ENCODE assay signal across 19 mouse cellular contexts in the genomic region with DNA sequence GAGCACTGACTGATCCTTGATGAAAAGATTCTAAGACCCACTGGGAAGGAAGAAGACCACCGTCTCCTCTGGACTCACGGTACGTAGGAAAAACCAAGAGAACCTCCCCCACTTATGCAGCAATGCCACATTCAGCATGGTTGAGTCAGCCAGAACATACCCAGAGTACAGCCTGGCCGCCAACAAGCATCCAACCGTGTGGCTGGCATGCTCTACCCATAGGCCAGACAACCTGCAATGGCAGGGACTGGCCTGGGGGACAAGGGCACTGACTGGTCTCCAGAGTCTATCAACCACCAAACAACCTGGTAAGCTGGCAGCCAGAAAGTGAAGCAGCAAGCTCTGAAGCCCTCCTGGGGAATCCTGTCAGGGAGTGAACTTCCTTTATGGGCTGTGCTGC. TPM values are rescaled to one million over a fixed set of nuclear protein-coding genes. Genes with fewer than 3 reads are reported as not detected.
"Had no signal": no experiment of that assay in that cellular context is flagged by ENCODE, and none has a peak within 500 bp of the region (broad histone marks: within the 10 kb centered on the region; RNA-seq: fewer than 3 reads in every experiment).

No protein-coding gene starts in this region.

- DNase-seq: lung, adult 18-20 months; lung, embryonic 14.5 days; lung, postnatal 10 days; lung, postnatal 4 days; retina, postnatal 1 day; right cerebral cortex, adult 18-20 months; right cerebral cortex, postnatal 25 days; right cerebral cortex, postnatal 4 days; spleen, adult 18-20 months; thymus, adult 18-20 months; thymus, postnatal 14 days; thymus, postnatal 4 days had no signal

- ATAC-seq: midbrain, embryonic 13.5 days; midbrain, embryonic 15.5 days had no signal

- H3K27ac ChIP-seq: midbrain, embryonic 10.5 days; midbrain, embryonic 13.5 days; midbrain, embryonic 15.5 days; neural tube, embryonic 13.5 days; neural tube, embryonic 15.5 days had no signal

- H3K27me3 ChIP-seq: midbrain, embryonic 13.5 days; midbrain, embryonic 15.5 days; neural tube, embryonic 13.5 days; neural tube, embryonic 15.5 days had no signal

- H3K4me3 ChIP-seq: midbrain, embryonic 10.5 days; midbrain, embryonic 13.5 days; midbrain, embryonic 15.5 days; myocyte; neural tube, embryonic 13.5 days; neural tube, embryonic 15.5 days had no signal

RNA-seq across cellular contexts. Expression of a gene that starts 41.7 kb away (rescaled TPM):
- polyA plus RNA-seq: lung, embryonic 14.5 days; midbrain, embryonic 10.5 days; midbrain, embryonic 13.5 days; midbrain, embryonic 15.5 days; stomach, embryonic 14.5 days had no signal
